Mouse (Mus musculus): Measurements from ENCODE around the gene Cdh26.
A peak's percentile ranks its signal among the peaks of the same experiment; 100 is the strongest.

Gene Cdh26

DNA sequence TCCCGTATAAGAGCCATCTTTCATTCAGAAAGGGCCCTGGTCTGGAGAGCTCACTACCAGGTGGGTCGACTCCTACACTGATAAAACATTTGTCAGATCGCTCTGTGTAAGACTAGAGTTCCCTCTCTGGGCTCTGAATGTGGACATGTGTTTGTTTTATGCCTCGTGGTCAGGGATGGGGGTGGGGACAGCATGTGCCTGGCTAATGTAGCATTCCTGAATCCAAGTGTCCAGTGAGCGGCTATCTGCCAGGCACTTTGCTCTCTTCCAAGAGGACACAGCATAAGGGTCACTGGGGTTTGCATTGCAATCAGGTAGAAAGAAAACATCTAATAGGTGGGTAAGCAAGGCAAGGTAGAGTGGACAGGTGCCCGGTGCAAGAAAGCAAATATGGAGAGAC lies 77.9 kb downstream of the Cdh26 start:
- no peak for DNase-seq (ENCODE audit: low spot score in 2 of 2)

DNA sequence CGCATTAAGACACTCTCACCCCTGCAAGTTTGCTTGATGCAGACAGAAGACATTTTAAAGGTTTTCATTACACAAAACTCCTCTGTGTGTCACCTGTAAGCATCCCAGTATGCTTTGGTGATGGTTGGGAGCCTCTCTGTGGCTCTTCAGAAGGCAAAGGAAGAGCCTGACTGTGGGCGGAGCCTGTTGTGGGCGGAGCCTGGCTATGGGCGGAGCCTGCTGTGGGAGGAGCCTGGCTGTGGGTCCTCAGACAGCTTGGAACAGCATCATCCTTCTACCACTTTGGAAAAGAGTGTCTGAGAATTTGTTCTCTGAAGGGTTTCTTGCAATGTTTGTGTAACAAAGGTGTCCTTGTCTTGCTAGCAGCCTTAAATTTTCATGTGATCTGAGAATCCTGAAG lies 82.7 kb downstream of the Cdh26 start:
- DNase-seq (ENCODE audit: low spot score in 2 of 2), result no peak

DNA sequence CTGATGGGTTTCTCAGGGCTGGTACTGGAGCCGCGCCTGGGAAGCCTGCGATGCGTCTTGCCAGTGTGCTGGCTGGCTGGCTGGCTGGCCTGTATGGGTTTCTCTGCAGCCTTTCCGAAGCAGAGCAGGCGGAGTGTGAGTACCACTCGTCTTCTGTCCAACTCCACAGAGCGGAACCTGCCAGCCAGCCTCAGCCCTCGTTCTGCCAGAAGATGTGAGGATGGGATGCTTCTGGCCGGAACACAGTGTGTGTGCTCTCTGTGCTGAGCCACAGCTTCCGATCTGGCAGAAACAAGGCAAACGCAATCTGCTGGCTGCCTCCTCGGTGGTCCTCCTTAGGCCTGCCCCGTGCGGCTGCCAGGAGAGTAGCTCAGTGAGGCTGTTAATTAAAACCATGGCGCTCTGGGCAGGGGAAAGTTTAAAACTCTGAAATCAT lies 83.3 kb downstream of the Cdh26 start:
- no peak for DNase-seq (ENCODE audit: low spot score in 2 of 2)

DNA sequence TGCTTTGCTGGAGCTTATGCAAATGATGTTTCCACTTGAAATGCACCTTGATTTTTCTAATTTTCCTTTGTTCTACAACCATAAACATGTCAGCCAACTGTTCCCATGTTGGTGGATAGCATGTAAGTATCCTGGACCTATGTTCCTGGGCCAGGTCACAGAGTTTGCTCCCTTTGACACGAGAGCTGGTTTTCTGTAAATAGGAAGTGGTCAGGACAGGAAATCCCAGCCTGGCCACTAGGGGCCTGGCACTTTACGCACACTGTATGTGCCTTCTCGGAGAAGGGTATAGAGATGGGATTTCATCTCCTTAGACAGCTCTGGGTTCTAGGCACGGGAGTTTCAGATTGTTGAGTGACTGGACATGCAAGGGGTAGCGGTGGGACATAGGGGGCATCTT lies 86.1 kb downstream of the Cdh26 start:
- DNase-seq (ENCODE audit: low spot score in 2 of 2), result no peak

DNA sequence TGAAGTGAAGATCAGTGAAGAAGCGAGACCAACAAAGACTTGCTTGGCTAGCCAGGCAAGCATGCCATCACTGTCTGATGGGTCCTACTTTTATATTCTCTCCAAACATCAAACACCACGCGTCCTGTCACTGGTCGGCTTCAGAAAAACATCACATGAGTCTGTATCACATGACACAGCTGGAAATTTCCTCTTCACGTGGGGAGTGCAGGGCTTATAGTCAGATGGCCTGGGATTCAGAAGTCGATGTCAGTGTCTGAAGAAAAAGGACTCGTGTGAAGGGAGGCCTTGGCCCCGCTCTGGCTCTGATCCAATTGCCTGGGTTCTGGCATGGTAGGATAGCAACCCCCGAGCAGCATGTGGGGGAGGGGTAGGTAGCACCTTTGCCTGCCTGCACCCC lies 86.6 kb downstream of the Cdh26 start:
- DNase-seq (ENCODE audit: low spot score in 2 of 2), result peak; percentile 14 to 20

DNA sequence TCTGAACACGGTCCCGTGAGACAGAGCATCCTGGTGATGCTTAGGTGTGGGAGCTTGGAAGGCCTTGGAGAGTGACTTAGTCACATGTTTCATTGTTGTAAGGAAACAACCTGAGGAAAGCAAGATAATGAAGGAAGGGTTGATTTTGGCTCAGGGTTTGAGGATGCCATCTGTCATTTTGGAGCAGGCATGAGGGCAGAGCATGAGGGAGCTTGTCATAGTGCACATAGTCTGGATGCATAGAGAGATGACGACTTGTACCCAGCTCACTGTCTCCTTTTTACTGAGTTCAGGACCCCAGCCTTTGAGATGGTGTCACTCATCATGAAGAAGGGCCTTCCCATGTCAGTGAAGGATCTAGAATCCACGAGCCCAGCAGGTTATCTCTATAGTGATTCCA lies 89.0 kb downstream of the Cdh26 start:
- DNase-seq (ENCODE audit: low spot score in 2 of 2), result no peak

DNA sequence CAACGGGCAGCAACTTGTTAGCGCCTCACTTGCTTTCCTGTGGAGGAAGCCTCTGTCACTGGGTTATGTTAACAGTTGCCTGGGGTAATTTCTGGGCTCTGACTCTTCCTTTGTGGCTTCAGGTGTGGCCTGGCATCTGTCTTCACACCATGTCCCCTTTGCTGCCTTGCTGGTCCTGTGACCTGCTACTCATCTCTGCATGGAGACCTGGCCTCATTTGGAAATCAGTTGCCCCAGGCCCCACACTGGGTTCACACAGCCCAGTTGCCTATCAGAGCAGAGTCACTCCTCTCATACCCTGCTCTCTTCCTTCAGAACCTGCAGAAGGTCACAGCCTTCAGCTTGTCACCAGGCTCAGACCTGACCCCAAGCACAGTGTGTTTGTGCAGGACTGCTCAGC lies 89.9 kb downstream of the Cdh26 start:
- no peak for DNase-seq (ENCODE audit: low spot score in 2 of 2)

DNA sequence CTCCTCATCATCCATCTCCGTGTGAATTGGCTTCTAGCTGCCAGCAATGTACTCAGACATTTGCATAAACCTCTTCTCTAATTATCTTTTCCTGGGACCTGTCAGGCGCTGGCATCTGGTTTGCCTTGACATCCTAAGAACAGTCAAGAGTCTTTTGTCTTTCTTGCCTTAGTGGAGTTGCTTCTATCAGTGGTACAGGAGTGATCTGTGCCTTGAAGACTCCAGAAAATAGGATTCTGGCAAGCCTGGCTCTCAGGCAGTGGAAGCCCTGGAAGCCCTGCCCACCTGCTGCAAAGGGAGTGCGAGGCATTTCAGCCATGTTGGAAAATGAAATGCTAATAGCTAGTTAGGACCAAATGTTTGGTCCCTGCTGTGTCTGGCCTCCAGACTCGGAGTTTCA lies 92.0 kb downstream of the Cdh26 start:
- no peak for DNase-seq (ENCODE audit: low spot score in 2 of 2)

DNA sequence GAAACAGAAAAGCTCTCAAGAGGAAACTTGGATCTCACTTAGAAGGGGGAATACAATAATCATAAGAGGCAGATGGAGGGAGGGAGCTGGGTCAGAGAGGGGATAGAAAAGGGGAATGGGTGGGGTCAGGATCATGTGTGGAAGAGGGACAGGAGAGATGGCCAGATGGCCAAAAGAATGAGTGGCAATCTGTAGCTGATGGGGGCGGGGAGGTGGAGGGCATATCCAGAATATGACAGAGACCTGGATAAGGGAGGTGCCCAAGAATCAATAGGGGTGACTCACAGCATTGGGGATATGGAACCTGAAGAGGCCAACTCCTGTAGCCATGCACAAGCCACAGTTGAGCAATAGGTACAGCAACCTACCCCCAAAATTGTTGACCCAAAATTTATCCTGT lies 92.5 kb downstream of the Cdh26 start:
- no peak for DNase-seq (ENCODE audit: low spot score in 2 of 2)

DNA sequence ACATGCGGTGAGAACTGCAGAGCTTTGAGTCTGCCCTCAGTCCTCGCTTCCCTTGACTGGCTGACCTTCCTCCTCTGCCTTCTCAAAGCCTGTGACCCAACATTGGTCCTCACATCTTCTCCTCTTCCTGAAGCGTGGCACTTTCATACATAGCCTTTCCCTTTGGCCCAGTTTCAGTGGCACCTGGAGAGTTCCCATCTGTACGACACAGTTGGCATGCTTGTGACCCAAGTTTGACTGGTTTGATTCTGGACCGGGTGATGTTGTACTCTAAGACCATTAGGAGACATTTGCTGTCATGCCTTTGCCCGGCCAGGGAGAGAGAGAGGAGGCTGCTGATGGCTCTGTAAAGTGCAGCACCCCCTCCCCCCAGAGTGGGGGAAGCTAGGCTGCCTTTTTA lies 96.4 kb downstream of the Cdh26 start:
- DNase-seq (ENCODE audit: low spot score in 2 of 2), result no peak

DNA sequence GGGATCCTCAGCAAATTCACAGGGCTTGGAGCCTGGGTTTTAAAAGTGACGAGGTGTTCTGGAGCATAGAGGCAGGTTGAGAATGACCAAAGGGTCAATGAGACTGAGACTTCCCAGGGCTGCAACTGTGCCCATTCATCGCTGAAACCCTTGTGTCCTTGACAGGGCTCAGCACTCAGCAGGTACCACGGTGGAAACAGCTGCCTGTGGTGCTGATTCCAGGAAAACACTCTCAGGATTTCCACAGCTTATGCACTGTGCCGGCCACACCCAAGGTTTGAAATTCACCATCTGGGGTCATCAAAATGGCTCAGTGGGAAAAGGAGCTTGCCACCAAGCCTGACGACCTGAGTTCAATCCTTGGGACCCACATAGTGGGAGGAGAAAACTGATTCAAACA lies 100.9 kb downstream of the Cdh26 start:
- DNase-seq (ENCODE audit: low spot score in 2 of 2), result no peak

DNA sequence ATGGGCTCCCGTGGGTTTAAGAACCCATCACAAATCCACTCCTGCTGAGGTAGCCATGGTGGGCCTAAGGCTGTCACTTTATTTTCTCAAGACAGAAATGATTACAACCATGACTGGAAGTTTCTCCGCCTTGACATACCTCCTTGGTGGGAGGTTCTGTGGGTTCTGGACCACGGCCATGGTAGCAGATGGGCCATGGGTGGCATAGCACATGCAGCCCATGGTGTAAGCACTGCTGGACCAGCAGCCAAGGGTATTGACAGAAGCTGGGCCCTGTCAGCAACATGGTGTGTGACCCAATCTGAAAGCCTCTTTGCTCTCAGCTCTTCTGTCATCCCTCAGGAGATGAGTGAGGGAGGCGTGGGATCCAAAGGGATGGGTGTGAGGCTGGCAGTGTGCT lies 106.2 kb downstream of the Cdh26 start:
- DNase-seq (ENCODE audit: low spot score in 2 of 2), result no peak
